Mouse (Mus musculus) heart, postnatal 10 days (tissue): ENCODE measurements at regions not wholly inside any gene's neighbourhood (a gene's known extent, or its start where the extent isn't known, plus 50 kb on each side); places are given as distances from the start of the nearest gene placed in this dataset.

Source experiments
- DNase-seq, 2 experiments: peaks; one replicate each; pipeline ENCODE4 v3.0.0; 2021
- intact Hi-C: fragments of 180-260 bp; cut with DNase I; formaldehyde crosslinking; loops from one replicate; pipeline ENCODE4 v1.15.1; 2025

DNA sequence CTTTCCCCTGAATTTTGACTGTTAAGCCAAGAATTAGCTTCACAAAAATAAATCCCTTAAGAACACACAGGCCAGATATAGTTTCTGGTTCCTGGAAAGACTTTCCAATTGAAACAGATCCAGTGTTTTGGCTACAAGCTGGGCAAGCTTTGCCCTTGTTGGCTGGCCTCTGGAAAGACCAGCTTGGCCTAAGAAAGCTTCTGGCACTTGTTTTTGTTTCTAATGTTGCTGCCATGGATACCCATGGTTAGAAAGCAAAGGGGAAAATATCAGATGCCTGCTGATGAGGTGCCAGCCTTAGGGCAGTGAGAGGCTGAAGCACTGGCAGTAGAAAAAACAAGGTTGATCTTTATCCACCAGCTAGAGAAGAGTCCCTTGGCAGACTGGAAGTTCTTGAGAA lies 228.2 kb downstream of the Klhl13 start:
- peak in 1 of 2 experiments; percentile 4 for DNase-seq
- intact Hi-C loops, result no loop called here

DNA sequence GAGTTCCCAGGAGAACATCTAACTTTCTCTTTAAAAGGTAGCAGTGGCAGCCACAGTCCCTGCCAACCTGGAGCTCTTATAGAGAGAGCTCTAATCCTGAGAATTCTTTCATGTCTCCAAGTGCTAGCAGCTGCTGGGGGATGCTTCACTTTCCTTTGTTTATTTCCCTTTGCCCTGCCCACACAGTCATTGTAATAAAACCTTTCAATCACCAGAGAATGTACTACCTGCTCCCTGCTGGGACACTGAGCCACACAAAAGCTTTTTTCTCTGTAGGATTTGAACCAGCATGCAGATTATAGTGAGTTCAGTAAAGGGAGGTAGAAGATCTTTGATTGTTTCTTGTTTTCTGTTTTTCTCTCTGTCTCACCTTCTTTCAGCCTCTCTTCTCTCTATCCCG lies 269.0 kb downstream of the Klhl13 start:
- DNase-seq, result no peak
- intact Hi-C loops, result no loop called here

DNA sequence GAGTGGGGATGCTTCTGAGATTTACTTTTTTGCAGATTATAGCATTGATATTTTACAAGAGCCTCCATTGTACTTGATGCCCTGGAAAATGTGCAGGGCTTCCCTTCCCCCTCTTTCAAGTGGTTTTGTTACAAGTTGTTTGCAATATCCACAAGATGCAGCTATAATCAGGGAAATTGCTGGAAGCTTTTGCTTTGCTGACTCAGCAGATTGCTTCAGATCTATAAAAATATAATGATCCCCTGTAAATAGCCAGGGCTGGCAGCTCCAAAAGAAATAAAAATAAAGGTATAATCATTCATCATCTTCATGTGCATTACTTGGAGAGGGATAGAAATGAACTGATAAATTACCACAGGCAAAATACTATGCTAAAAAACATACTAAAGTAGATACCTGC lies 272.1 kb downstream of the Klhl13 start:
- DNase-seq, result no peak
- intact Hi-C loops, result no loop called here

DNA sequence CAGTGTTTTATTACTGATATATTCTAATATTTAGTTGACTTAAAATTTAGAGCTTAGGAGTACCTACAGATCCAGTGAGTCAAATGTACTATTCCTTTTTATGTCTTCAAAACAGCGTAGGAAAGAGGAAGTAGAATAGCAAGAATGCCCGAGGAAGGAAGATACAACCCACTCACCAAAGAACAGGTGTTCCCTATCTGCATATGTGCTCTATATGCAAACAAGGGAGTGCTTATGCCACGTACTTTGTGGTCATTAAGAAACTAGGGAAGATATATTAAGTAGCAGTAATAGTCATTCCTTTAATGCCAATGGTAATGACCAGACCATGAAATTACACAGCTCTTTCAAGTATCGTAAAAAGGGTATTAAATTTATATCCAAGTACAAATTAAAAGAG lies 298.4 kb downstream of the Klhl13 start:
- intact Hi-C loops, result no loop called here

DNA sequence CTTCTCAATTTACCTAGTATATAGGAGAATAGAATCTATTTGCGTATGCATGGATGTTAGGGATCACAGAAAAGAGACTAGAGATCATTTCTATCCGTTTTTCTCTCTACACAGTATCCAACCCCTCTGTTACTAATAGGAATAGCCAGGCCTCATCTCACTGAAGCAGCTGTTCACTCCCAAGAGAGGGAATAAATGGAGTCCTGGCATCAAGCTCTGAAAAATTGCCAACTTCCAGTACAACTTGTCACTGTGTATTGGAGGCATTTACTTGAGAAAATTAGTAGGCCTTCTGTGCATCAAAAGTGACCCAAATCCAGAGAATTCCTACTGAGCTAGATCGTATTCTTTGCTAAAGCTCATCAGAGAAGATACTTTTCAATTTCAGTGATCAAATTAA lies 337.3 kb downstream of the Klhl13 start:
- intact Hi-C loops, result no loop called here
- DNase-seq, result peak; percentile 2 to 30

More for the DNA sequence above, 298.4 kb downstream of the Klhl13 start:
- DNase-seq, result no peak

DNA sequence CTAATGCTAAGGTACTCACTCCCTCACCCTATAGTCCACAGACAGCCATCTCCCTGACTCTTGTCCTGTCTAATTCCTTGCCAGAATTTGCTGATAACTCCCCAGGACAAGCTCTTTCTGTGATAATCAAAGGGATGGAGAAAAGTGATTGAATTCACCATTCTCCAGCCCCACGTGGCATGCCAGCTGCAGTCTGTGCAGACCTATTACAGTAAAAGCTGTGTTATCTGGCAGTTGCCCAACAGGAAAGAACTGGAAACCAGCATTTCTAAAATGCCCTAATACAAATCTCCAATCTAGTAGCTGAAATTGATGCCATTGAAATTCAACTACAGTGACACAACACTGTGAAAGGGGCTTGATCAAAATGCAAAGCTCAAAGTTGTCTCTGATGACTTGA lies 349.3 kb downstream of the Klhl13 start:
- no peak for DNase-seq
- intact Hi-C loops, result no loop called here

DNA sequence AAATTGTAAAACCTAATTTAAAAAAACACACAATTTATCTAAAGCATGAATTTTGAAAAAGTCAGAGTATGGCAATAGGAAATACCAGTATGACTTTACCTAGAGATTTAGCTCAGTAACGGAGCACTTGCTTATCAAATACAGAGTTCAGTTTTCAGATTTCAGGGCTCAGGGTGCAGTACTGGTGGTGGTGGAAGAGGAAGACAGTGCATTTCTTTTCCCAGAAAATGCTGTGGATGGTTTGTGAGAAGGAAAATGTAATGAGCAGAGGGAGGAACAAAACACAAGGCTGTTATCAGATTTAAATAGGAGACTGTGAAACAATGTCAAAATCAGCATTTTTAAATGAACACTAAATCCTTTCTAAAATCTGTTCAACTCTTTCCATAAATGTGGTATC lies 349.8 kb downstream of the Klhl13 start:
- intact Hi-C loops, result no loop called here
- DNase-seq, result no peak
